Mouse (Mus musculus) kidney, adult 2 months (tissue): ENCODE measurements around the gene Cacna1c.

Experiments
- CTCF ChIP-seq: fragments of 200-500 bp; conservative IDR thresholded peaks from 2 replicates; pipeline ENCODE4 v1.5.1; 2011; ENCODE audit warnings: low read depth, mild to moderate bottlenecking, control low read depth, low read length, moderate library complexity, mixed read lengths; ENCODE audit not compliant: insufficient read depth, insufficient read length
- POLR2A ChIP-seq: fragments of 200-500 bp; IDR thresholded peaks from one replicate; pipeline ENCODE4 v1.6.1; 2011; ENCODE audit warnings: low read depth, low read length, control low read depth

DNA sequence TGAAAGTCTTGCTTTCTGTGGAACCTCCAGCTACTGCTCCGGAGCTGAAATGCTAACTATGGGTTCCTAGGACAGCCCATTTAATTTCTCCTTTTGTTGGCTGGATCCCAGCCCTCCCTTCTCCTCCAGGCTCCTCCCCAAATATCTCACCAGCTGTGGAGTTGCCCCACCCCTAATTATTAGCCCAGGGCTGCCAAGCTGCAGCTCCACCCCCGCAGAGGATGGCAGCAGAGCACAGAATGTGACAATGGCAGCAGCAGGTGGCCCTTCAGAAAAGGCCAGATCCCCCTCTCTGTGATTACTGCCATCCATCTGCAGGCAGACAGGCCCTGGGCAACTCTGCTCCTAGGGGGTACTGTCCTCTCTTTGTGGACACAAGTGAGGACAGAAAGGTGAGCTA is 350.4 kb downstream of the Cacna1c start:
- TF ChIP-seq CTCF (no peak), POLR2A (no peak)
